Mouse (Mus musculus) kidney, adult 2 months (tissue): ENCODE results near the gene Sfi1.
"Not testable (repeated sequence)": the region's sequence is repeated elsewhere in the genome, so short reads cannot be mapped to it uniquely, and the experiment has no call there.

Experiments
- CTCF ChIP-seq: fragments of 200-500 bp; conservative IDR thresholded peaks from 2 replicates; pipeline ENCODE4 v1.5.1; 2011; ENCODE audit warnings: low read depth, mild to moderate bottlenecking, control low read depth, low read length, moderate library complexity, mixed read lengths; ENCODE audit not compliant: insufficient read depth, insufficient read length
- POLR2A ChIP-seq: fragments of 200-500 bp; IDR thresholded peaks from one replicate; pipeline ENCODE4 v1.6.1; 2011; ENCODE audit warnings: low read depth, low read length, control low read depth

- not testable (repeated sequence) for TF ChIP-seq POLR2A, CTCF
Measured at GRCm38 (mm10) chr11:3181250-3181649, 12.0 kb downstream of the Sfi1 start.
